Mouse (Mus musculus): ENCODE measurements around the gene Nampt.
"Not testable (repeated sequence)": the region's sequence is repeated elsewhere in the genome, so short reads cannot be mapped to it uniquely, and the experiment has no call there.

The Nampt gene

GRCm38 (mm10) chr12:32838954-32839353 is 19.6 kb downstream of the Nampt start:
- in situ Hi-C loops (cut with MboI): no loop called here

- in situ Hi-C loops (cut with MboI): no loop called here
Observed at GRCm38 (mm10) chr12:32841442-32841900, 22.1 kb downstream of the Nampt start.

GRCm38 (mm10) chr12:32846325-32846724 is 27.0 kb downstream of the Nampt start:
- in situ Hi-C loops (cut with MboI): no loop called here

- in situ Hi-C loops (cut with MboI): no loop called here
Observed at GRCm38 (mm10) chr12:32853757-32854156, 34.4 kb downstream of the Nampt start.

GRCm38 (mm10) chr12:32854866-32855265 is 35.5 kb downstream of the Nampt start:
- in situ Hi-C loops (cut with MboI): no loop called here

- in situ Hi-C loops (cut with MboI): no loop called here
Observed at GRCm38 (mm10) chr12:32855398-32855797, 36.1 kb downstream of the Nampt start.

GRCm38 (mm10) chr12:32856707-32857511 is 37.6 kb downstream of the Nampt start:
- in situ Hi-C loops (cut with MboI): no loop called here

- in situ Hi-C loops (cut with MboI): no loop called here
Observed at GRCm38 (mm10) chr12:32858444-32858843, 39.1 kb downstream of the Nampt start.

GRCm38 (mm10) chr12:32860820-32861219 is 41.5 kb downstream of the Nampt start:
- in situ Hi-C loops (cut with MboI): no loop called here

- in situ Hi-C loops (cut with MboI): no loop called here
Observed at GRCm38 (mm10) chr12:32870815-32871214, 51.5 kb downstream of the Nampt start.

GRCm38 (mm10) chr12:32877500-32877899 is 58.2 kb downstream of the Nampt start:
- in situ Hi-C loops (cut with MboI): no loop called here

GRCm38 (mm10) chr12:32877964-32878571 is 58.7 kb downstream of the Nampt start:
- in situ Hi-C loops (cut with MboI): no loop called here

GRCm38 (mm10) chr12:32879371-32879770 is 60.0 kb downstream of the Nampt start:
- in situ Hi-C loops (cut with MboI): no loop called here

- in situ Hi-C loops (cut with MboI): no loop called here
Observed at GRCm38 (mm10) chr12:32884356-32884755, 65.0 kb downstream of the Nampt start.

GRCm38 (mm10) chr12:32885041-32885440 is 65.7 kb downstream of the Nampt start:
- in situ Hi-C loops (cut with MboI): no loop called here

- in situ Hi-C loops (cut with MboI): no loop called here
Observed at GRCm38 (mm10) chr12:32886353-32886752, 67.0 kb downstream of the Nampt start.

GRCm38 (mm10) chr12:32888226-32888625 is 68.9 kb downstream of the Nampt start:
- in situ Hi-C loops (cut with MboI): no loop called here

- in situ Hi-C loops (cut with MboI): no loop called here
Observed at GRCm38 (mm10) chr12:32889846-32890245, 70.5 kb downstream of the Nampt start.

GRCm38 (mm10) chr12:32890455-32890854 is 71.1 kb downstream of the Nampt start:
- in situ Hi-C loops (cut with MboI): no loop called here

- in situ Hi-C loops (cut with MboI): not testable (repeated sequence)
Observed at GRCm38 (mm10) chr12:32891271-32891670, 71.9 kb downstream of the Nampt start.

GRCm38 (mm10) chr12:32893212-32893611 is 73.9 kb downstream of the Nampt start:
- in situ Hi-C loops (cut with MboI): no loop called here

GRCm38 (mm10) chr12:32895806-32896205 is 76.5 kb downstream of the Nampt start:
- in situ Hi-C loops (cut with MboI): loop anchor here (5.0 kb wide), 1 partner anchor 259 kb away; no protein-coding TSS in a partner anchor

GRCm38 (mm10) chr12:32896496-32896895 is 77.2 kb downstream of the Nampt start:
- in situ Hi-C loops (cut with MboI): loop anchor here (5.0 kb wide), 1 partner anchor 259 kb away; no protein-coding TSS in a partner anchor
